ENCODE assay signal across 21 mouse cellular contexts in genomic region chr8:88339887-88340695, GRCm38 (mm10). TPM values are rescaled to one million over a fixed set of nuclear protein-coding genes. Genes with fewer than 3 reads are reported as not detected.
DNase-seq lines count a peak whose midpoint lies in the region; ATAC-seq and TF ChIP-seq lines count a peak whose summit lies in the region.
"Had no signal": no experiment of that assay in that cellular context is flagged by ENCODE, and none has a peak within 500 bp of the region (broad histone marks: within the 10 kb centered on the region; RNA-seq: fewer than 3 reads in every experiment).

No protein-coding gene starts in this region.

- 28% methylated on average over 2 of the region's 2 CpGs for WGBS in heart, embryonic 14.5 days
- WGBS in lung, postnatal 0 days, result 48% methylated on average over 2 of the region's 2 CpGs

- no peaks in the 10 kb centered on the region for H3K27me3 ChIP-seq in heart, embryonic 14.5 days (ENCODE audit: control insufficient read depth, insufficient read depth, low read length)
- H3K27me3 ChIP-seq in lung, postnatal 0 days (replicated peaks; ENCODE audit: insufficient read depth, low read length), result no peaks in the 10 kb centered on the region
- no peaks in the 10 kb centered on the region for H3K27me3 ChIP-seq in Patski
- H3K27me3 ChIP-seq: limb, embryonic 15.5 days; neural tube, embryonic 12.5 days had no signal

- in situ Hi-C loops in Patski (cut with MboI; ENCODE audit: low pct_unique_long_range_greater_than_20kb), result no loop called here

- no peak overlapping the region for H3K9ac ChIP-seq in heart, embryonic 14.5 days (ENCODE audit: low read length)
- H3K9ac ChIP-seq in lung, postnatal 0 days (replicated peaks; ENCODE audit: low read depth), result no peak overlapping the region
- H3K9ac ChIP-seq: forebrain, postnatal 0 days; limb, embryonic 15.5 days; liver, embryonic 14.5 days; neural tube, embryonic 12.5 days had no signal

- no peaks in the 10 kb centered on the region for H3K9me3 ChIP-seq in heart, embryonic 14.5 days (ENCODE audit: control insufficient read depth, low read length)
- no peaks in the 10 kb centered on the region for H3K9me3 ChIP-seq in lung, postnatal 0 days (ENCODE audit: low read length)
- H3K9me3 ChIP-seq: embryonic facial prominence, embryonic 10.5 days; hindbrain, embryonic 10.5 days; limb, embryonic 15.5 days; neural tube, embryonic 12.5 days had no signal

- DNase-seq in heart, postnatal 14 days, result no peak
- peak; percentile 25 for DNase-seq in lung, postnatal 0 days (ENCODE audit: low spot score)
- no peak for DNase-seq in lung, postnatal 25 days (ENCODE audit: low spot score)
- no peak for DNase-seq in Patski (ENCODE audit: low read depth, low spot score)
- no peak for DNase-seq in ovary, adult 18-20 months (ENCODE audit: low spot score)
- DNase-seq: adrenal gland, postnatal 36 days; gastrocnemius, postnatal 25 days; left cerebral cortex, postnatal 4 days; lung, postnatal 4 days; retina, postnatal 1 day; thymus, postnatal 25 days had no signal

- peaks cover 92% of the 10 kb centered on the region for H3K36me3 ChIP-seq in heart, embryonic 14.5 days (ENCODE audit: control insufficient read depth, insufficient read depth, low read length)
- H3K36me3 ChIP-seq in lung, postnatal 0 days (ENCODE audit: insufficient read depth, low read length), result peaks cover 40% of the 10 kb centered on the region

- intact Hi-C loops in heart, postnatal 14 days (cut with DNase I), result no loop called here

- POLR2A ChIA-PET in Patski (lab: Charles Lee), result no interaction called here

- H3K4me3 ChIP-seq in heart, embryonic 14.5 days (ENCODE audit: control insufficient read depth in 1 of 2, insufficient read depth in 1 of 2, low read depth in 1 of 2, low read length in 2 of 2), result no peak overlapping the region
- H3K4me3 ChIP-seq in lung, postnatal 0 days (ENCODE audit: low read depth, low read length), result no peak overlapping the region
- H3K4me3 ChIP-seq: embryonic facial prominence, embryonic 10.5 days; hindbrain, embryonic 10.5 days; limb, embryonic 15.5 days; neural tube, embryonic 12.5 days had no signal

- H3K4me2 ChIP-seq in heart, embryonic 14.5 days (ENCODE audit: low read length), result 0 out of 2 replicates have a peak overlapping the region, but pooled peaks have one; percentile 5
- H3K4me2 ChIP-seq in lung, postnatal 0 days (replicated peaks; ENCODE audit: low read depth, low read length), result no peak overlapping the region
- H3K4me2 ChIP-seq: limb, embryonic 15.5 days; neural tube, embryonic 12.5 days had no signal

- H3K4me1 ChIP-seq in heart, embryonic 14.5 days (ENCODE audit: control insufficient read depth in 2 of 2, insufficient read depth in 2 of 2, low read length in 2 of 2), result peaks cover 8 to 24% of the 10 kb centered on the region in 2 experiments
- no peaks in the 10 kb centered on the region for H3K4me1 ChIP-seq in lung, postnatal 0 days (ENCODE audit: insufficient read depth, low read depth, low read length)
- H3K4me1 ChIP-seq: embryonic facial prominence, embryonic 10.5 days; hindbrain, embryonic 10.5 days; limb, embryonic 15.5 days; neural tube, embryonic 12.5 days had no signal

- 0 out of 2 replicates have a peak, but pooled peaks have one; percentile 9 for TF ChIP-seq EP300 in lung, postnatal 0 days (IDR thresholded peaks at IDR 0.05)

- TF ChIP-seq CTCF in lung, postnatal 0 days (IDR thresholded peaks at IDR 0.05), result no peak
- no peak for TF ChIP-seq CTCF in Patski (IDR thresholded peaks at IDR 0.05)

- CTCF ChIA-PET in Patski (lab: Charles Lee), result interaction anchor here (0.8 to 1.4 kb wide), 2 partner anchors 20 to 74 kb away, joined by 3 to 4 read pairs; no protein-coding TSS in a partner anchor

- peak overlapping the region; percentile 87 for H3K27ac ChIP-seq in heart, embryonic 14.5 days (replicated peaks in 1 of 2; ENCODE audit: control insufficient read depth in 1 of 2, insufficient read depth in 1 of 2, low read depth in 2 of 2, low read length in 2 of 2)
- H3K27ac ChIP-seq in lung, postnatal 0 days (ENCODE audit: low read length), result peak overlapping the region; percentile 20; the same call in 1 of the 2 replicates
- H3K27ac ChIP-seq: embryonic facial prominence, embryonic 10.5 days; hindbrain, embryonic 10.5 days; hindbrain, postnatal 0 days; limb, embryonic 15.5 days; liver, embryonic 14.5 days; neural tube, embryonic 12.5 days had no signal

- ATAC-seq in heart, embryonic 14.5 days (ENCODE audit: insufficient number of reproducible peaks, insufficient read depth, low FRiP score, low read depth), result peak; percentile 56
- peak; percentile 61 for ATAC-seq in lung, postnatal 0 days
- ATAC-seq in Patski, result peak; percentile 85
- no peak for ATAC-seq in erythroid progenitor cell, adult 5-6 weeks (replicated peaks; ENCODE audit: low FRiP score, poor library complexity, severe bottlenecking)
- ATAC-seq: forebrain, postnatal 0 days; hindbrain, postnatal 0 days; intestine, embryonic 16.5 days had no signal

RNA-seq across cellular contexts. Expression of gene Brd7, which starts 21.9 kb away (rescaled TPM):
- 84.0 and 89.3 TPM in 2 replicates for polyA plus RNA-seq in heart, embryonic 14.5 days (2014; fragmentation: Nextera tagmentation; extraction: Ambion mirVana)
- total RNA-seq in heart, postnatal 14 days (2021), result 10 to 100 TPM; 70.1 to 70.2 TPM
- polyA plus RNA-seq in lung, postnatal 0 days (2015; fragmentation: Nextera tagmentation; extraction: Ambion mirVana), result 116 and 129 TPM in 2 replicates
- polyA plus RNA-seq in Patski (2021), result 84.6 TPM
- total RNA-seq in erythroid progenitor cell, adult 5-6 weeks (2015; ENCODE audit: low replicate concordance), result 50.5 and 117 TPM in 2 replicates
- total RNA-seq in erythroid progenitor cell, adult 5-6 weeks (2017; ENCODE audit: low replicate concordance), result 34.1 and 47.1 TPM in 2 replicates
